Mouse (Mus musculus): ENCODE data around the gene Atg4d. TPM values are rescaled to one million over a fixed set of nuclear protein-coding genes. Genes with fewer than 3 reads are reported as not detected.
"Not testable (repeated sequence)": the region's sequence is repeated elsewhere in the genome, so short reads cannot be mapped to it uniquely, and the experiment has no call there.

Atg4d gene
- 49.3 and 51.2 TPM in 2 replicates for polyA plus RNA-seq (2015; fragmentation: Nextera tagmentation; extraction: Ambion mirVana)

GRCm38 (mm10) chr9:21265000-21265561 lies at the start of gene Atg4d:
Gene Atg4d, plus strand, starts transcription at chr9:21265293.
- TF ChIP-seq EP300 (IDR thresholded peaks at IDR 0.05; ENCODE audit: low read depth) (peak; percentile 82; the same call in 1 of the 2 replicates), CTCF (IDR thresholded peaks at IDR 0.05; ENCODE audit: low read depth) (0 out of 2 replicates have a peak, but pooled peaks have one; percentile 1)
- H3K4me2 ChIP-seq (ENCODE audit: low read depth, low read length) = peak within 1 kb of the TSS; percentile 72
- H3K9ac ChIP-seq (replicated peaks) = peak within 1 kb of the TSS; percentile 89
- no peaks in the 10 kb centered on the region for H3K27me3 ChIP-seq (ENCODE audit: insufficient read depth, low read length)
- peak within 1 kb of the TSS; percentile 94 for H3K4me3 ChIP-seq (ENCODE audit: low read depth, low read length)
- H3K36me3 ChIP-seq (replicated peaks; ENCODE audit: insufficient read depth, low read length) = peaks cover 35% of the 10 kb centered on the region
- DNase-seq = peak; percentile 99
- peaks cover 36% of the 10 kb centered on the region for H3K4me1 ChIP-seq (ENCODE audit: insufficient read depth)
- peak; percentile 94 for ATAC-seq
- WGBS (ENCODE audit: insufficient replicate concordance) = under 1% methylated on average over 48 of the region's 49 CpGs
- H3K9me3 ChIP-seq (ENCODE audit: low read length) = no peaks in the 10 kb centered on the region
- H3K27ac ChIP-seq (ENCODE audit: low read depth) = peak within 1 kb of the TSS; percentile 97

- H3K4me1 ChIP-seq (ENCODE audit: insufficient read depth) = peaks cover 9% of the 10 kb centered on the region
- no peak overlapping the region for H3K4me2 ChIP-seq (ENCODE audit: low read depth, low read length)
- no peak overlapping the region for H3K9ac ChIP-seq (replicated peaks)
- 0 out of 2 replicates have a peak, but pooled peaks cover 2% of the 10 kb centered on the region for H3K36me3 ChIP-seq (replicated peaks; ENCODE audit: insufficient read depth, low read length)
- no peak overlapping the region for H3K27ac ChIP-seq (ENCODE audit: low read depth)
- H3K9me3 ChIP-seq (ENCODE audit: low read length) = no peaks in the 10 kb centered on the region
- WGBS (ENCODE audit: insufficient replicate concordance) = 74% methylated on average over 25 of the region's 25 CpGs
- DNase-seq (no peak), ATAC-seq (no peak)
- no peaks in the 10 kb centered on the region for H3K27me3 ChIP-seq (ENCODE audit: insufficient read depth, low read length)
- TF ChIP-seq EP300 (IDR thresholded peaks at IDR 0.05; ENCODE audit: low read depth) = no peak
- no peak for TF ChIP-seq CTCF (IDR thresholded peaks at IDR 0.05; ENCODE audit: low read depth)
- H3K4me3 ChIP-seq (ENCODE audit: low read depth, low read length) = no peak overlapping the region
Observed at GRCm38 (mm10) chr9:21216050-21216841, 48.8 kb upstream of the Atg4d start.

DNA sequence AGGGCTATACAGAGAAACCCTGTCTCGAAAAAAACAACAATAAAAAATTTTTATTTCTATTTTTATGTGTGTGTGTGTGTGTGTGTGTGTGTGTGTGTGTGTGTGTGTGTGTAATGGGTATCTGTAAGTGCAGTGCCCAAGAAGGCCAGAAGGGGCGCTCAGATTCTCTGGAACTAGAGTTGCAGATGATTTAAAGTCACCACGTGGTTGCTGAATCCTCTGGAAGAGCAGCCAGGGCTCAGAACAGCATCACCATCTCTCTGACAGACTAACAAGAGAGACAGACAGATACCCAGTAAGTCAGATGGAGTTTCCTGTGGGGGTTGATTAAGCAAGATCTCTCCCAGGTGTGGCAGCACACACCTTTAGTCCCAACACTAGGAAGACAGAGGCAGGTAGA lies 45.3 kb upstream of the Atg4d start:
- no peak overlapping the region for H3K9ac ChIP-seq (replicated peaks)
- no peaks in the 10 kb centered on the region for H3K9me3 ChIP-seq (ENCODE audit: low read length)
- H3K36me3 ChIP-seq (replicated peaks; ENCODE audit: insufficient read depth, low read length) = no peaks in the 10 kb centered on the region
- H3K4me3 ChIP-seq (ENCODE audit: low read depth, low read length) = no peak overlapping the region
- 43% methylated on average over 3 of the region's 3 CpGs for WGBS (ENCODE audit: insufficient replicate concordance)
- TF ChIP-seq CTCF (IDR thresholded peaks at IDR 0.05; ENCODE audit: low read depth) (peak; percentile 17; the same call in 1 of the 2 replicates), EP300 (IDR thresholded peaks at IDR 0.05; ENCODE audit: low read depth) (no peak)
- no peak overlapping the region for H3K4me2 ChIP-seq (ENCODE audit: low read depth, low read length)
- ATAC-seq = no peak
- H3K27ac ChIP-seq (ENCODE audit: low read depth) = no peak overlapping the region
- no peak for DNase-seq
- H3K27me3 ChIP-seq (ENCODE audit: insufficient read depth, low read length) = no peaks in the 10 kb centered on the region
- H3K4me1 ChIP-seq (ENCODE audit: insufficient read depth) = peaks cover 9% of the 10 kb centered on the region

DNA sequence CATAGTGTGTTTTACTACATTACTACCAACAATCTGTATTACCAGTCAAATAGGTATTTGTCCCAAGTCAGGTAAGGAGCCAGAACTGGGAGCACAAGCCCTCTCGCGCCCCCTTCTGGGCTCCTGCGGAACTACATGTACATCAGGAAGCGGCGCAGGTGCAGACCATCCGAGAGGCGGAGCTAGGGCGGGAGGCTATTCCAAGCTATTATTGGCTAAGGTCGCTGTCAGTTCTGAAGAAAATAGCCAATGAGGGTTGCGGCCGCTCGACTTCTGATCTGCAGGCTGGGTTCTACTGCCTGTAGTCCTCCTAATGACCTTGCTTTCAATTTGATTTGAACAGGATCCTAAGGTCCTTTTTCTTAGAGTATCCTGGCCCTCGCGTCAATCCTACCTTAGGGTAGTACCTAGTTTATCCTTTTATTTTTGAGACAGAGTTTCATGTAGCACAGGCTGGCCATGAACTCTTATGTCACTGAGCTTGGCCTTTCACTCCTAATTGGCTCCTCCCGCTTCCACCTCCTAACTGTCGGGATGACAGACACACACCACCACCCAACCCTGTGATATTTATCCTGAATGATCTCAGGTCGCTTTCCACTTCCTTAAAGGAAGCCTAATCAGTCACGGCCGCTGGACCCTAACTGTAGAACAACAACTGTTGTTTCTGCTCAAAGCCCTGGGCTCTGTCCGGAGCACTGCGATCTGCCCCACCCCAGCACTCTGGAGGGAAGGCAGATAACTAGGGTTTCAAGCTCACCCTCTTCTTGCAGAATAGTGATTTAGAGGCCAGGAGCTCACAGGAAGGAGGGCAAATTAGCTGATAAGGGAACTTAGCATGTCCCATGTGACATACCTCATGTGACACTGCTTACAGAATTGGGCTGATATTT lies 44.4 kb upstream of the Atg4d start:
- Histone ChIP-seq H3K27me3 (ENCODE audit: insufficient read depth, low read length) (no peaks in the 10 kb centered on the region), H3K36me3 (replicated peaks; ENCODE audit: insufficient read depth, low read length) (no peaks in the 10 kb centered on the region), H3K4me2 (ENCODE audit: low read depth, low read length) (peak overlapping the region; percentile 61), H3K9ac (replicated peaks) (peak overlapping the region; percentile 44), H3K4me1 (ENCODE audit: insufficient read depth) (peaks cover 17% of the 10 kb centered on the region), H3K9me3 (ENCODE audit: low read length) (no peaks in the 10 kb centered on the region), H3K27ac (ENCODE audit: low read depth) (peak overlapping the region; percentile 56), H3K4me3 (ENCODE audit: low read depth, low read length) (peak overlapping the region; percentile 48)
- ATAC-seq (peak; percentile 88), DNase-seq (peak; percentile 97)
- TF ChIP-seq CTCF (IDR thresholded peaks at IDR 0.05; ENCODE audit: low read depth) (peak; percentile 99), EP300 (IDR thresholded peaks at IDR 0.05; ENCODE audit: low read depth) (no peak)
- 5% methylated on average over 21 of the region's 21 CpGs for WGBS (ENCODE audit: insufficient replicate concordance)

GRCm38 (mm10) chr9:21221383-21221929 lies 43.6 kb upstream of the Atg4d start:
- peak overlapping the region; percentile 44; the same call in 1 of the 2 replicates for H3K9ac ChIP-seq (replicated peaks)
- H3K36me3 ChIP-seq (replicated peaks; ENCODE audit: insufficient read depth, low read length) = no peaks in the 10 kb centered on the region
- no peaks in the 10 kb centered on the region for H3K27me3 ChIP-seq (ENCODE audit: insufficient read depth, low read length)
- peaks cover 18% of the 10 kb centered on the region for H3K4me1 ChIP-seq (ENCODE audit: insufficient read depth)
- ATAC-seq = peak; percentile 46
- H3K4me3 ChIP-seq (ENCODE audit: low read depth, low read length) = peak overlapping the region; percentile 48
- peak overlapping the region; percentile 61 for H3K4me2 ChIP-seq (ENCODE audit: low read depth, low read length)
- 18% methylated on average over 7 of the region's 7 CpGs for WGBS (ENCODE audit: insufficient replicate concordance)
- peak; percentile 82 for TF ChIP-seq CTCF (IDR thresholded peaks at IDR 0.05; ENCODE audit: low read depth)
- TF ChIP-seq EP300 (IDR thresholded peaks at IDR 0.05; ENCODE audit: low read depth) = no peak
- no peaks in the 10 kb centered on the region for H3K9me3 ChIP-seq (ENCODE audit: low read length)
- no peak for DNase-seq
- H3K27ac ChIP-seq (ENCODE audit: low read depth) = peak overlapping the region; percentile 56; the same call in 1 of the 2 replicates

DNA sequence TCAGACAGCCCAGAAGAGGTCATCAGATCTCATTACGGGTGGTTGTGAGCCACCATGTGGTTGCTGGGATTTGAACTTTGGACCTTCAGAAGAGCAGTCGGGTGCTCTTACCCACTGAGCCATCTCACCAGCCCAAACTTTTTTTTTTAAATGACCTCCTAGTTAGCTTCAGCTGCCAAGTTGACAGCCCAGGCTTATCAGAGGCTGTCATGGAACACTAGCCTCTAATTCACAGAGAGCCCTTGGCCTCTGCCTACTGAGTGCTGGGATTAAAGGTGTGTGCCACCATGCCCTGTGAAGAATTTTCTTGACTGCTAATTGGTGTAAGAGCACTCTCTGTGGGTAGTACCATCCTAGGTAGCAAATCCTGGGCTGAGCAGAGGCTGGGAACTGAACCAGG lies 41.6 kb upstream of the Atg4d start:
- peaks cover 28% of the 10 kb centered on the region for H3K4me1 ChIP-seq (ENCODE audit: insufficient read depth)
- H3K27me3 ChIP-seq (ENCODE audit: insufficient read depth, low read length); H3K4me2 ChIP-seq (ENCODE audit: low read depth, low read length); H3K36me3 ChIP-seq (replicated peaks; ENCODE audit: insufficient read depth, low read length); ATAC-seq; H3K9ac ChIP-seq (replicated peaks); H3K27ac ChIP-seq (ENCODE audit: low read depth); H3K9me3 ChIP-seq (ENCODE audit: low read length); DNase-seq; H3K4me3 ChIP-seq (ENCODE audit: low read depth, low read length): not testable (repeated sequence)
- 100% methylated on average over 1 of the region's 2 CpGs for WGBS (ENCODE audit: insufficient replicate concordance)

All from liver, postnatal 0 days (tissue).